14 mouse cellular contexts compared by ENCODE assay signal in genomic region chr13:104615999-104616810, GRCm38 (mm10).
DNase-seq lines count a peak whose midpoint lies in the region; ATAC-seq lines count a peak whose summit lies in the region.
"Had no signal": no experiment of that assay in that cellular context is flagged by ENCODE, and none has a peak within 500 bp of the region (broad histone marks: within the 10 kb centered on the region; RNA-seq: fewer than 3 reads in every experiment).

No protein-coding gene starts in this region.

- DNase-seq in kidney, adult 11 months: no peak
- peak; percentile 46 for DNase-seq in Muller cell, postnatal 12 days (ENCODE audit: inconsistent ontology term)
- peak; percentile 32 for DNase-seq in induced T-regulatory cell, adult 2 months (ENCODE audit: low read depth)
- no peak for DNase-seq in embryo, embryonic 9.5 days (ENCODE audit: extremely low spot score)
- DNase-seq in gastrocnemius, adult 18-20 months (ENCODE audit: low spot score): no peak
- no peak for DNase-seq in lung, postnatal 25 days (ENCODE audit: low spot score)
- DNase-seq: heart, adult 2 months; kidney, postnatal 10 days; lung, postnatal 36 days; right cerebral cortex, postnatal 25 days had no signal

- peak; percentile 73 for ATAC-seq in kidney, embryonic 14.5 days (ENCODE audit: low FRiP score, low TSS enrichment)
- ATAC-seq in forebrain, embryonic 16.5 days: peak; percentile 74

- 66% methylated on average over 18 of the region's 18 CpGs for WGBS in kidney, embryonic 14.5 days
- 54% methylated on average over 18 of the region's 18 CpGs for WGBS in forebrain, embryonic 16.5 days

- no peak overlapping the region for H3K4me3 ChIP-seq in kidney, embryonic 14.5 days (ENCODE audit: low read length)
- no peak overlapping the region for H3K4me3 ChIP-seq in forebrain, embryonic 16.5 days (replicated peaks; ENCODE audit: low read length)
- H3K4me3 ChIP-seq: embryonic facial prominence, embryonic 15.5 days; heart, adult 2 months; liver, embryonic 15.5 days had no signal

- H3K36me3 ChIP-seq in kidney, embryonic 14.5 days (ENCODE audit: control insufficient read depth, insufficient read depth, low read length): no peaks in the 10 kb centered on the region
- H3K36me3 ChIP-seq in forebrain, embryonic 16.5 days (ENCODE audit: control insufficient read depth, insufficient read depth): no peaks in the 10 kb centered on the region
- H3K36me3 ChIP-seq: embryonic facial prominence, embryonic 15.5 days; liver, embryonic 15.5 days had no signal

- H3K9ac ChIP-seq in kidney, embryonic 14.5 days (ENCODE audit: low read depth, low read length): no peak overlapping the region
- H3K9ac ChIP-seq in forebrain, embryonic 16.5 days (replicated peaks; ENCODE audit: low read depth, low read length): no peak overlapping the region
- H3K9ac ChIP-seq: embryonic facial prominence, embryonic 15.5 days; liver, embryonic 15.5 days had no signal

- H3K4me1 ChIP-seq in kidney, embryonic 14.5 days (ENCODE audit: control insufficient read depth, insufficient read depth, low read length): no peaks in the 10 kb centered on the region
- H3K4me1 ChIP-seq in forebrain, embryonic 16.5 days (replicated peaks; ENCODE audit: control insufficient read depth, insufficient read depth, low read length): no peaks in the 10 kb centered on the region
- H3K4me1 ChIP-seq: embryonic facial prominence, embryonic 15.5 days; liver, embryonic 15.5 days had no signal

- no peak overlapping the region for H3K4me2 ChIP-seq in kidney, embryonic 14.5 days (replicated peaks; ENCODE audit: low read depth, low read length)
- no peak overlapping the region for H3K4me2 ChIP-seq in forebrain, embryonic 16.5 days (ENCODE audit: low read length)
- H3K4me2 ChIP-seq: embryonic facial prominence, embryonic 15.5 days; liver, embryonic 15.5 days had no signal

- no peaks in the 10 kb centered on the region for H3K9me3 ChIP-seq in kidney, embryonic 14.5 days (ENCODE audit: control insufficient read depth, low read length)
- no peaks in the 10 kb centered on the region for H3K9me3 ChIP-seq in forebrain, embryonic 16.5 days (ENCODE audit: control insufficient read depth, low read length)
- H3K9me3 ChIP-seq: embryonic facial prominence, embryonic 15.5 days; liver, embryonic 15.5 days had no signal

- H3K27ac ChIP-seq in kidney, embryonic 14.5 days (ENCODE audit: low read depth, low read length): no peak overlapping the region
- no peak overlapping the region for H3K27ac ChIP-seq in forebrain, embryonic 16.5 days (ENCODE audit: low read length)
- H3K27ac ChIP-seq: embryonic facial prominence, embryonic 15.5 days; heart, adult 2 months; liver, embryonic 15.5 days had no signal

- H3K27me3 ChIP-seq in kidney, embryonic 14.5 days (ENCODE audit: control insufficient read depth, insufficient read depth, low read length): no peaks in the 10 kb centered on the region
- no peaks in the 10 kb centered on the region for H3K27me3 ChIP-seq in forebrain, embryonic 16.5 days (replicated peaks; ENCODE audit: control insufficient read depth, insufficient read depth, low read length)
- H3K27me3 ChIP-seq: embryonic facial prominence, embryonic 15.5 days; liver, embryonic 15.5 days had no signal

Comparison
In these comparisons a context has a peak if more than half of its experiments do, and no peak if none do; other contexts are left out.
1. DNase-seq: peak in Muller cell, postnatal 12 days (single experiment) and induced T-regulatory cell, adult 2 months (single experiment); none in kidney, adult 11 months (single experiment), embryo, embryonic 9.5 days (single experiment), gastrocnemius, adult 18-20 months (single experiment) and lung, postnatal 25 days (single experiment).